Mouse (Mus musculus): ENCODE data around the gene Cdc37. TPM values are rescaled to one million over a fixed set of nuclear protein-coding genes. Genes with fewer than 3 reads are reported as not detected.

Gene Cdc37
- polyA plus RNA-seq, 1 experiment = 342 TPM

- no peak for TF ChIP-seq MYOD1 (IDR thresholded peaks at IDR 0.05; ENCODE audit: control insufficient read depth, insufficient read length, low read depth)
- TF ChIP-seq USF1 (IDR thresholded peaks at IDR 0.05; ENCODE audit: low read depth) = no peak
- no peak for TF ChIP-seq CEBPB (IDR thresholded peaks at IDR 0.05; ENCODE audit: low read depth)
- no peak for TF ChIP-seq MAX (IDR thresholded peaks at IDR 0.05)
- TF ChIP-seq FOSL1 (IDR thresholded peaks at IDR 0.05; ENCODE audit: insufficient read depth, low read length, poor library complexity, severe bottlenecking) = no peak
- no peak for TF ChIP-seq MYOG (IDR thresholded peaks at IDR 0.05; ENCODE audit: control insufficient read depth, extremely low read depth, insufficient read length)
- Histone ChIP-seq H3K79me3 (ENCODE audit: low read depth) (no peaks in the 10 kb centered on the region), H3ac (ENCODE audit: control insufficient read depth, insufficient read length, low read depth) (no peak overlapping the region), H3K27me3 (ENCODE audit: control insufficient read depth, insufficient read depth, insufficient read length) (no peaks in the 10 kb centered on the region), H3K79me2 (ENCODE audit: control insufficient read depth, insufficient read depth) (no peaks in the 10 kb centered on the region), H3K4me3 (ENCODE audit: insufficient read depth, poor library complexity, severe bottlenecking) (no peak overlapping the region), H3K36me3 (ENCODE audit: control insufficient read depth, insufficient read depth) (peaks cover 7% of the 10 kb centered on the region)
Measured at GRCm38 (mm10) chr9:21132102-21132775, 17.5 kb downstream of the Cdc37 start.

DNA sequence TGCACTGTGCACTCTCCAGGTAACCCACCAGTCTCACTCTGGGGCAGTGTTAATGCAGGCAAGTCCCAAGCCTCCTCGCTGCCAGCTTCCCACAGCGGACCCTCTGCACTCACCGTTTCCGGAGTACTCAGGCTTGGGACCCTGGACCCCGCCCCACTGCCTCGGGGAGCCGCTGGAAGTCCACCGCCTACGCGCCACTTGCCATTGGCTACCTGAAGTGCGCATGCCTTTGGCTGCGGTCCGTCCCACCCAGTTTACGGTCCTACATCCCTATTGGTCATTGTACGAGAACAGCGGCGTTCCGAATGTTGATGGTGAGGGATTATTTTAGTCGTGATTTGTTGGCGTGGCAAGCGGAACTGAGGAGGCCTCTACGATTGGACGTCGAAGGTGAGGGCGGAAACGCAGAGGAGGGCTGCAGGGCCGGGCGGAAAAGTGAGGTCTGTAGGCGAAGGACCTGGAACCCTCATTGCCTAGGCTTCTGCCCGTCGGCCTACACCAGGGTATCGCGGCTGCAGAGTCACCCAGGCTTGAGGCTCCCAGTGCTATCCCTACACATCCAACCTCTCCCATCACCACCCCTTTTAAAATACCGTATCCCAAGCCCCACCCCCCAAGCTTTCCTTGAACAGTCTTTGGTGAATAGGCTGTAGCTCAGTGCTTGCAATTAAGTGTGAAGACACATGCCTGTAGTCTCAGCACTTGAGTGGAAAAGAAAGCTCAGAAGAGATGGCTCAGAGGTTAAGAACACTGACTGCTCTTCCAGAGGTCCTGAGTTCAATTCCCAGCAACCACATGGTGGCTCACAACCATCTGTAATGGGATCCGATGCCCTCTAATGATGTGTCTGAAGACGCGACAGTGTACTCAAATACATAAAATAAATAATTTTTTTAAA, 18.5 kb downstream of the Cdc37 start, which contains the start of gene Tyk2:
TSS of gene Tyk2 (minus strand) at position 185 of the 898 bp plus-strand sequence.
- Histone ChIP-seq H3K79me2 (ENCODE audit: control insufficient read depth, insufficient read depth) (no peaks in the 10 kb centered on the region), H3K27me3 (ENCODE audit: control insufficient read depth, insufficient read depth, insufficient read length) (no peaks in the 10 kb centered on the region), H3K4me3 (ENCODE audit: insufficient read depth, poor library complexity, severe bottlenecking) (peak within 1 kb of the TSS; percentile 61), H3K79me3 (ENCODE audit: low read depth) (no peaks in the 10 kb centered on the region), H3ac (ENCODE audit: control insufficient read depth, insufficient read length, low read depth) (peak within 1 kb of the TSS; percentile 73), H3K36me3 (ENCODE audit: control insufficient read depth, insufficient read depth) (peaks cover 7% of the 10 kb centered on the region)
- TF ChIP-seq FOSL1 (IDR thresholded peaks at IDR 0.05; ENCODE audit: insufficient read depth, low read length, poor library complexity, severe bottlenecking) (no peak), MAX (IDR thresholded peaks at IDR 0.05) (peak; percentile 16)

GRCm38 (mm10) chr9:21126259-21126627, 23.5 kb downstream of the Cdc37 start:
- Histone ChIP-seq H3K79me3 (ENCODE audit: low read depth) (no peaks in the 10 kb centered on the region), H3K4me3 (ENCODE audit: insufficient read depth, poor library complexity, severe bottlenecking) (no peak overlapping the region), H3ac (ENCODE audit: control insufficient read depth, insufficient read length, low read depth) (no peak overlapping the region), H3K36me3 (ENCODE audit: control insufficient read depth, insufficient read depth) (peaks cover 7% of the 10 kb centered on the region), H3K27me3 (ENCODE audit: control insufficient read depth, insufficient read depth, insufficient read length) (no peaks in the 10 kb centered on the region), H3K79me2 (ENCODE audit: control insufficient read depth, insufficient read depth) (no peaks in the 10 kb centered on the region)
- TF ChIP-seq MYOD1 (IDR thresholded peaks at IDR 0.05; ENCODE audit: control insufficient read depth, insufficient read length, low read depth) (peak; percentile 71), MYOG (IDR thresholded peaks at IDR 0.05; ENCODE audit: control insufficient read depth, extremely low read depth, insufficient read length) (no peak), MAX (IDR thresholded peaks at IDR 0.05) (peak; percentile 54), USF1 (IDR thresholded peaks at IDR 0.05; ENCODE audit: low read depth) (no peak), FOSL1 (IDR thresholded peaks at IDR 0.05; ENCODE audit: insufficient read depth, low read length, poor library complexity, severe bottlenecking) (no peak), CTCF (IDR thresholded peaks at IDR 0.05; ENCODE audit: control insufficient read depth, insufficient read depth, insufficient read length) (no peak)

- no peaks in the 10 kb centered on the region for H3K79me3 ChIP-seq (ENCODE audit: low read depth)
- no peak overlapping the region for H3K4me3 ChIP-seq (ENCODE audit: insufficient read depth, poor library complexity, severe bottlenecking)
- H3ac ChIP-seq (ENCODE audit: control insufficient read depth, insufficient read length, low read depth) = no peak overlapping the region
- peaks cover 7% of the 10 kb centered on the region for H3K36me3 ChIP-seq (ENCODE audit: control insufficient read depth, insufficient read depth)
- TF ChIP-seq MYOG (IDR thresholded peaks at IDR 0.05; ENCODE audit: control insufficient read depth, extremely low read depth, insufficient read length) = no peak
- TF ChIP-seq MAX (IDR thresholded peaks at IDR 0.05) = no peak
- no peak for TF ChIP-seq FOSL1 (IDR thresholded peaks at IDR 0.05; ENCODE audit: insufficient read depth, low read length, poor library complexity, severe bottlenecking)
- no peak for TF ChIP-seq CEBPB (IDR thresholded peaks at IDR 0.05; ENCODE audit: low read depth)
- no peak for TF ChIP-seq USF1 (IDR thresholded peaks at IDR 0.05; ENCODE audit: low read depth)
- TF ChIP-seq CTCF (IDR thresholded peaks at IDR 0.05; ENCODE audit: control insufficient read depth, insufficient read depth, insufficient read length) = no peak
- no peak for TF ChIP-seq MYOD1 (IDR thresholded peaks at IDR 0.05; ENCODE audit: control insufficient read depth, insufficient read length, low read depth)
- H3K79me2 ChIP-seq (ENCODE audit: control insufficient read depth, insufficient read depth) = no peaks in the 10 kb centered on the region
- H3K27me3 ChIP-seq (ENCODE audit: control insufficient read depth, insufficient read depth, insufficient read length) = no peaks in the 10 kb centered on the region
Measured at GRCm38 (mm10) chr9:21125502-21126258, 24.1 kb downstream of the Cdc37 start.

DNA sequence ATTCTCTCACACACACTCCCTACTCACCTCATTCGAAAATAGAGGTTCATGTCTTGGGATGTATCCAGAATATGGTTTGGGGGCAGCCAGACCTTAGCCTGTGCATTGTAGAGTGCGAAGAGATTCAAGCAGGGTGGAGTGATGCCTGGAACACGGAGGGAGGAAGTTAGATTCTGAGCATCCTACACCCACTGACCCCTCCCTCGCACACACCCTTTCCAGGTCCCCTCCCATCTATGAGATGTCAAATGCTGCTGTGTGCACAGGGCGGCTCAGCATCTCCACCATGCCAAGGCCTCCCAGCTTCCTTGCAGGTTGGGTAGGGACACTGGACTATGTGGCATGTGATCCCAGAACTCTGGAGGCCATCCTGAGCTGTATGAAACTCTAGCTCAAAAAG, 24.9 kb downstream of the Cdc37 start:
- H3K79me2 ChIP-seq (ENCODE audit: control insufficient read depth, insufficient read depth) = no peaks in the 10 kb centered on the region
- no peaks in the 10 kb centered on the region for H3K27me3 ChIP-seq (ENCODE audit: control insufficient read depth, insufficient read depth, insufficient read length)
- no peaks in the 10 kb centered on the region for H3K79me3 ChIP-seq (ENCODE audit: low read depth)
- no peak overlapping the region for H3K4me3 ChIP-seq (ENCODE audit: insufficient read depth, poor library complexity, severe bottlenecking)
- no peak for TF ChIP-seq USF1 (IDR thresholded peaks at IDR 0.05; ENCODE audit: low read depth)
- no peak for TF ChIP-seq CEBPB (IDR thresholded peaks at IDR 0.05; ENCODE audit: low read depth)
- no peak for TF ChIP-seq MYOD1 (IDR thresholded peaks at IDR 0.05; ENCODE audit: control insufficient read depth, insufficient read length, low read depth)
- TF ChIP-seq CTCF (IDR thresholded peaks at IDR 0.05; ENCODE audit: control insufficient read depth, insufficient read depth, insufficient read length) = no peak
- no peak for TF ChIP-seq FOSL1 (IDR thresholded peaks at IDR 0.05; ENCODE audit: insufficient read depth, low read length, poor library complexity, severe bottlenecking)
- H3ac ChIP-seq (ENCODE audit: control insufficient read depth, insufficient read length, low read depth) = no peak overlapping the region
- peaks cover 11% of the 10 kb centered on the region for H3K36me3 ChIP-seq (ENCODE audit: control insufficient read depth, insufficient read depth)
